Mouse (Mus musculus): ENCODE data around the gene Celf5. TPM values are rescaled to one million over a fixed set of nuclear protein-coding genes. Genes with fewer than 3 reads are reported as not detected.
A peak's percentile ranks its signal among the peaks of the same experiment; 100 is the strongest.

Gene Celf5
- total and polyA plus RNA-seq, 3 experiments, result 0.08 to 0.38 TPM; not detected in 1

DNA sequence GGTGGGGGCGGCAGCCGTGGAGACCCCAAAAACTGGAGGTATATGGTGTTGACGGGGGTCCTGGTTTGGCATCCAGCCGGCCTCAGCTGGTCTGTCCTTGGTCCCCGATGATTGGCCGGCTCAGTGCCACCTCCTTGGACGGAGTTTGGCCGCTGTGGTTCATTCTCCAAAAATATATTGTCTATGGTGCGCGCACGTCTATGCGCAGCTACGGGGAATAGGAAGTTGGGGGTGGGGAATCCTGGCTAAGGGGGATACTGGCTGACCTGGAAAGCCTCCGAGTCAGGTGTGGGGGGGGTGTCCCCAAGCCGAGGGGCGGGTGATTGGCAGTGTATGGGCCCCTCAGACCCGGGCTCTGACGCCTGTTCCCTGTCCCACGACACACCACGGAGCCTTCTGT lies 22.0 kb downstream of the Celf5 start:
- Histone ChIP-seq H3K27me3 (ENCODE audit: control insufficient read depth in 1 of 2, insufficient read depth in 2 of 2, low read length in 2 of 2) (no peaks in the 10 kb centered on the region; a peak in 2 of 4 replicates), H3K79me2 (ENCODE audit: control insufficient read depth, insufficient read depth, low read length, poor library complexity) (no peaks in the 10 kb centered on the region), H3K36me3 (ENCODE audit: control insufficient read depth in 1 of 2, insufficient read depth in 2 of 2, low read length in 2 of 2) (peaks cover 0 to 3% of the 10 kb centered on the region in 2 experiments; a peak in 2 of 4 replicates), H3K4me1 (ENCODE audit: control insufficient read depth in 1 of 2, insufficient read depth in 2 of 2, low read length in 2 of 2) (peaks cover 4 to 32% of the 10 kb centered on the region in 2 experiments), H3K27ac (ENCODE audit: control insufficient read depth, low read depth, low read length) (no peak overlapping the region), H3K9me3 (replicated peaks; ENCODE audit: insufficient read depth, low read length) (no peaks in the 10 kb centered on the region), H3K4me3 (ENCODE audit: control insufficient read depth in 1 of 2, insufficient read depth in 1 of 2, low read depth in 2 of 2, low read length in 2 of 2) (peak overlapping the region; percentile 25 to 47; a peak in 2 of 4 replicates), H3K9ac (ENCODE audit: control insufficient read depth, low read depth, low read length, poor library complexity, severe bottlenecking) (no peak overlapping the region)
- DNase-seq (ENCODE audit: low read depth, low spot score), result no peak
- TF ChIP-seq USF2 (IDR thresholded peaks at IDR 0.05; ENCODE audit: borderline replicate concordance in 1 of 2, insufficient read depth in 1 of 2, low read depth in 1 of 2, low read length in 2 of 2), result no peak
- peak; percentile 45; the same call in 1 of the 2 replicates for TF ChIP-seq NRF1 (IDR thresholded peaks at IDR 0.05; ENCODE audit: insufficient read depth, low read depth, low read length, poor library complexity, severe bottlenecking)

DNA sequence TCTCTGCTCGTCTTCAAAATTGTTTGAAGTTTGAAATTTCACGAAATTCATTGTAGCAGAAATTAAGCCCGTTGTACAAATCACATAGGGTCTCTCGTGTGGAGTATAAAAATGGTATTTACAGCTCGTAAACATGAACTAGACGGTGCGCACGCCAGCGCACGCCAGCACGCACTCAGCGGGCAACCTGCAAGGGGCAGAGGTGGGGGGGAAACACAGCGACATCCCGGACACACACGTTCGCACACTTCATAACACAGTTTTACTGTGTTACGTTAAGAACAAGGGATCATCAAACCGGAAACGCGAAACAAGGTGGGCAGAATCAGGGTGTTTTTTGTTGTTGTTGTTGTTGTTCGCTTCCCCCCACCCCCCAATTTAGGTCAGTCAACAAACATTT lies 23.1 kb downstream of the Celf5 start:
- H3K9me3 ChIP-seq (replicated peaks; ENCODE audit: insufficient read depth, low read length), result no peaks in the 10 kb centered on the region
- no peaks in the 10 kb centered on the region for H3K79me2 ChIP-seq (ENCODE audit: control insufficient read depth, insufficient read depth, low read length, poor library complexity)
- H3K27ac ChIP-seq (ENCODE audit: control insufficient read depth, low read depth, low read length), result no peak overlapping the region
- TF ChIP-seq MYC (IDR thresholded peaks at IDR 0.05; ENCODE audit: low read depth, low read length) (no peak), MAFK (IDR thresholded peaks at IDR 0.05; ENCODE audit: borderline replicate concordance, low read depth, low read length) (no peak), CHD1 (IDR thresholded peaks at IDR 0.05; ENCODE audit: low read depth, low read length) (no peak), RCOR1 (IDR thresholded peaks at IDR 0.05; ENCODE audit: low read depth, low read length) (no peak), BHLHE40 (IDR thresholded peaks at IDR 0.05; ENCODE audit: borderline replicate concordance, low read depth, low read length) (no peak), CTCF (IDR thresholded peaks at IDR 0.05 in 2 of 3, conservative IDR thresholded peaks at IDR 0.05 in 1 of 3; ENCODE audit: control insufficient read depth in 1 of 3, insufficient read depth in 1 of 3, low read depth in 2 of 3, low read length in 3 of 3, poor library complexity in 1 of 3, severe bottlenecking in 1 of 3) (no peak), RAD21 (IDR thresholded peaks at IDR 0.05; ENCODE audit: low read depth, low read length) (no peak), TCF12 (IDR thresholded peaks at IDR 0.05; ENCODE audit: low read depth, low read length) (no peak), CHD2 (IDR thresholded peaks at IDR 0.05; ENCODE audit: low read length) (no peak), HCFC1 (IDR thresholded peaks at IDR 0.05; ENCODE audit: low read depth, low read length) (no peak), ZKSCAN1 (IDR thresholded peaks at IDR 0.05; ENCODE audit: low read depth, low read length) (no peak), ZMIZ1 (IDR thresholded peaks at IDR 0.05; ENCODE audit: low read depth, low read length) (no peak)
- no peak overlapping the region for H3K4me3 ChIP-seq (ENCODE audit: control insufficient read depth in 1 of 2, insufficient read depth in 1 of 2, low read depth in 2 of 2, low read length in 2 of 2)
- peaks cover 0 to 2% of the 10 kb centered on the region in 2 experiments; a peak in 2 of 4 replicates for H3K27me3 ChIP-seq (ENCODE audit: control insufficient read depth in 1 of 2, insufficient read depth in 2 of 2, low read length in 2 of 2)
- peaks cover 0 to 3% of the 10 kb centered on the region in 2 experiments; a peak in 2 of 4 replicates for H3K36me3 ChIP-seq (ENCODE audit: control insufficient read depth in 1 of 2, insufficient read depth in 2 of 2, low read length in 2 of 2)
- H3K9ac ChIP-seq (ENCODE audit: control insufficient read depth, low read depth, low read length, poor library complexity, severe bottlenecking), result no peak overlapping the region
- no peak for DNase-seq (ENCODE audit: low read depth, low spot score)
- H3K4me1 ChIP-seq (ENCODE audit: control insufficient read depth in 1 of 2, insufficient read depth in 2 of 2, low read length in 2 of 2), result peaks cover 3 to 26% of the 10 kb centered on the region in 2 experiments
